Mouse (Mus musculus): Measurements from ENCODE around the gene Clip2. TPM values are rescaled to one million over a fixed set of nuclear protein-coding genes. Genes with fewer than 3 reads are reported as not detected.
"Not testable (repeated sequence)": the region's sequence is repeated elsewhere in the genome, so short reads cannot be mapped to it uniquely, and the experiment has no call there.

Clip2 gene
- polyA plus RNA-seq, 1 experiment: 14.2 TPM

- H3K36me3 ChIP-seq (ENCODE audit: control insufficient read depth, insufficient read depth): no peaks in the 10 kb centered on the region
- peaks cover 49% of the 10 kb centered on the region for H3K79me2 ChIP-seq (ENCODE audit: control insufficient read depth, insufficient read depth)
- no peaks in the 10 kb centered on the region for H3K27me3 ChIP-seq (ENCODE audit: control insufficient read depth, insufficient read depth, insufficient read length)
- peak within 1 kb of the TSS; percentile 88 for H3K4me2 ChIP-seq (ENCODE audit: low read depth)
- peak within 1 kb of the TSS; percentile 100 for H3K4me3 ChIP-seq
- TF ChIP-seq E2F4 (IDR thresholded peaks at IDR 0.05; ENCODE audit: insufficient read depth): peak; percentile 45
- no peak for TF ChIP-seq REST (IDR thresholded peaks at IDR 0.05; ENCODE audit: insufficient read depth, insufficient read length)
- TF ChIP-seq USF1 (IDR thresholded peaks at IDR 0.05; ENCODE audit: low read depth): no peak
- no peak for TF ChIP-seq MYOD1 (IDR thresholded peaks at IDR 0.05; ENCODE audit: control insufficient read depth in 1 of 3, insufficient read length in 2 of 3, low read depth in 2 of 3)
- TF ChIP-seq CEBPB (IDR thresholded peaks at IDR 0.05; ENCODE audit: insufficient read depth, poor library complexity, severe bottlenecking): no peak
- no peak for TF ChIP-seq TCF12 (IDR thresholded peaks at IDR 0.05; ENCODE audit: insufficient read depth, poor library complexity, severe bottlenecking)
- TF ChIP-seq POLR2A (IDR thresholded peaks at IDR 0.05; ENCODE audit: insufficient read length, low read depth): peak; percentile 46
- no peak for TF ChIP-seq POLR2AphosphoS2 (IDR thresholded peaks at IDR 0.05; ENCODE audit: insufficient read length, low read depth)
- no peak for TF ChIP-seq MYOG (IDR thresholded peaks at IDR 0.05; ENCODE audit: control insufficient read depth in 1 of 3, insufficient read depth in 1 of 3, insufficient read length in 2 of 3, low read depth in 2 of 3)
- no peak for TF ChIP-seq TCF3 (IDR thresholded peaks at IDR 0.05; ENCODE audit: insufficient read length, low read depth)
- TF ChIP-seq MAX (IDR thresholded peaks at IDR 0.05; ENCODE audit: low read depth): no peak
- peak within 1 kb of the TSS; percentile 82 for H3ac ChIP-seq (ENCODE audit: control insufficient read depth, insufficient read length)
Observed at GRCm38 (mm10) chr5:134456503-134456962, 95.7 kb downstream of the Clip2 start, which contains the start of gene Gtf2ird1. Gtf2ird1 (minus strand) TSS chr5:134456716.

DNA sequence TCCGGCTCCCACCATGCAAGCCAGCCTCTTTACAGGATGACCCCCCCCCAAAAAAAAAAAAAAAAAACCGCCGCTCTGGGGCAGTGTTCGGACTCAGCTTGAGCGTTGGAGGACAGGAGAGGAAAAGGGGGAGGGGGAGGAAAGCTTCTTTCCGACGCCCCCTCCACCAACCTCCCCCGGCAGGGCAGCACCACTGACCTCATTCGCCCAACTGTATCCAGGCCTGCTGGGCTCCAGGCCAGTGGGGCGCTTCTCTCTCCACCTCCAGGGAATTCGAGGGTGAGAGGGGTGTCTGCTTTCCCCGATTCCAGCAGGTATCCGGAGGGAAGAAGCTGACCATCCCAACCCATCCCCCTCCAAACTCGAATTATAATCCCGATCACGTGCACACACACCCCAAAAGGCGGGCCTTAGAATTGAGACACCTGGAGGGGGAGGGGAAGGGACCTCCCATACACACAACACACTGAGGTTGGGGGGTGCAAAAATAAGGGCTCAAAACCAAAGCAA is 96.3 kb downstream of the Clip2 start:
- Histone ChIP-seq H3K36me3 (ENCODE audit: control insufficient read depth, insufficient read depth) (no peaks in the 10 kb centered on the region), H3K79me2 (ENCODE audit: control insufficient read depth, insufficient read depth) (peaks cover 54% of the 10 kb centered on the region), H3ac (ENCODE audit: control insufficient read depth, insufficient read length) (peak overlapping the region; percentile 82), H3K27me3 (ENCODE audit: control insufficient read depth, insufficient read depth, insufficient read length) (no peaks in the 10 kb centered on the region), H3K4me3 (peak overlapping the region; percentile 100), H3K4me2 (ENCODE audit: low read depth) (peak overlapping the region; percentile 88)
- TF ChIP-seq USF1 (IDR thresholded peaks at IDR 0.05; ENCODE audit: low read depth) (peak; percentile 84), POLR2AphosphoS2 (IDR thresholded peaks at IDR 0.05; ENCODE audit: insufficient read length, low read depth) (no peak), MYOG (IDR thresholded peaks at IDR 0.05; ENCODE audit: control insufficient read depth in 1 of 3, insufficient read depth in 1 of 3, insufficient read length in 2 of 3, low read depth in 2 of 3) (peak in 1 of 3 experiments; percentile 17)

DNA sequence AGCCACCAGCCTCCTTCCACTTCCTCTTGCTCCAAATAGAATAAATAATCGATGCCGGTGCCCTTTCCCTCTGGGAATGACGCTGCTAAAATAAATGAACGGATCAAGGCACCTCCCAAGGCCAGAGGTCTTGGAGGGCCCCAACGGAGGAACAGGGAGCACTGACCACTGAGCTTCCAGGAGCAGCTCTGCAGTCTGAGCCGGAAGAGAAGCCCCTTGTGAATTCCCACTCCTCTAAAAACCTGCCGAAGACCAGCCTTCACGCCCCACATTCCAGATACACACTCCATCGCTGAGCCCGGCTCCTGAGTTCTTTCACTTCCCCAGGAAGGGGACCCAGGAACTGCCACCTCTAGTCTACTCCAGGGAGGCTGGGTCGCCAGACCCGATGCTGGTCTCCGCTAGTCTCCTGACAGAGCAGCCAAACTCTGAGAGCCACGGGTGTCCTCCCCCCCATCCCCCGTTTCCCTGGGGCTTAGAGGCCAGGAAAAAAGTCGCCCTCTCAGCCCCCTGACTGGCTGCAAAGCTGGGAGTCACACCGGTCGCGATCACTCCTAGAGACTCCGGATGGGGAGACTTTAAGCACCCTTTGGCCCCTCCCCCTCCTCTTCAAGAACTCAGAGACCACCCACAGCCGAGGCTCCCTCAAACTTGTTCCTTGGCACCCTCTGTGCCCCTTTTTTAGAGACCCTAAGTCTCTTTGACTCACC is 96.9 kb downstream of the Clip2 start:
- peak overlapping the region; percentile 88 for H3K4me2 ChIP-seq (ENCODE audit: low read depth)
- TF ChIP-seq MYOG (IDR thresholded peaks at IDR 0.05; ENCODE audit: control insufficient read depth in 1 of 3, insufficient read depth in 1 of 3, insufficient read length in 2 of 3, low read depth in 2 of 3): no peak
- no peak for TF ChIP-seq CEBPB (IDR thresholded peaks at IDR 0.05; ENCODE audit: insufficient read depth, poor library complexity, severe bottlenecking)
- no peak for TF ChIP-seq E2F4 (IDR thresholded peaks at IDR 0.05; ENCODE audit: insufficient read depth)
- TF ChIP-seq MAX (IDR thresholded peaks at IDR 0.05; ENCODE audit: low read depth): no peak
- no peak for TF ChIP-seq POLR2A (IDR thresholded peaks at IDR 0.05; ENCODE audit: insufficient read length, low read depth)
- no peak for TF ChIP-seq REST (IDR thresholded peaks at IDR 0.05; ENCODE audit: insufficient read depth, insufficient read length)
- no peak for TF ChIP-seq USF1 (IDR thresholded peaks at IDR 0.05; ENCODE audit: low read depth)
- no peak for TF ChIP-seq TCF12 (IDR thresholded peaks at IDR 0.05; ENCODE audit: insufficient read depth, poor library complexity, severe bottlenecking)
- TF ChIP-seq MYOD1 (IDR thresholded peaks at IDR 0.05; ENCODE audit: control insufficient read depth in 1 of 3, insufficient read length in 2 of 3, low read depth in 2 of 3): no peak
- TF ChIP-seq POLR2AphosphoS2 (IDR thresholded peaks at IDR 0.05; ENCODE audit: insufficient read length, low read depth): no peak
- TF ChIP-seq SRF (IDR thresholded peaks at IDR 0.05; ENCODE audit: control insufficient read depth, insufficient read length, low read depth): no peak
- TF ChIP-seq TCF3 (IDR thresholded peaks at IDR 0.05; ENCODE audit: insufficient read length, low read depth): no peak
- H3K79me2 ChIP-seq (ENCODE audit: control insufficient read depth, insufficient read depth): peaks cover 61% of the 10 kb centered on the region
- H3K4me3 ChIP-seq: peak overlapping the region; percentile 100
- peak overlapping the region; percentile 82 for H3ac ChIP-seq (ENCODE audit: control insufficient read depth, insufficient read length)
- H3K27me3 ChIP-seq (ENCODE audit: control insufficient read depth, insufficient read depth, insufficient read length): no peaks in the 10 kb centered on the region
- H3K36me3 ChIP-seq (ENCODE audit: control insufficient read depth, insufficient read depth): no peaks in the 10 kb centered on the region

DNA sequence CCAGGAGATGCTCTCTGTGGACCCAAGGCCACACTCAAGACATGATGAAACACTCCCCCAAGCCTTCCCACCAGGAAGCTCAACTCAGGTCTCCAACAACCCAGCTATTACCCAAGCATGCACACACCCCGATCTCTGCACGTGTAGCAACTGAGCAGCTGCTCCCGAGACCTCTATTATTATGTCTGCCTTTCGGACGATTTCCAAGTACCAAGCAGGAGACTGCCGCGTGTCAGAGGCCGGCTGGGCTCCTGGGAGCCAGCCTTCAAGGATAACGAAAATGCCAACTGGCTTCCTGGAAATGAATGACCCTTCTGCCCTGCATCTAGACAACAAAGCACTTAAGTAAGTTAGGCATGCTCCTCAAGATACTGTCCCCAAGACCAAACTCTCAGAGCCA is 97.8 kb downstream of the Clip2 start:
- peak overlapping the region; percentile 100 for H3K4me3 ChIP-seq
- H3ac ChIP-seq (ENCODE audit: control insufficient read depth, insufficient read length): no peak overlapping the region
- no peaks in the 10 kb centered on the region for H3K36me3 ChIP-seq (ENCODE audit: control insufficient read depth, insufficient read depth)
- TF ChIP-seq MYOD1 (IDR thresholded peaks at IDR 0.05; ENCODE audit: control insufficient read depth in 1 of 3, insufficient read length in 2 of 3, low read depth in 2 of 3) (peak in 1 of 3 experiments; percentile 52), POLR2AphosphoS2 (IDR thresholded peaks at IDR 0.05; ENCODE audit: insufficient read length, low read depth) (no peak), MAX (IDR thresholded peaks at IDR 0.05; ENCODE audit: low read depth) (no peak), CEBPB (IDR thresholded peaks at IDR 0.05; ENCODE audit: insufficient read depth, poor library complexity, severe bottlenecking) (0 out of 2 replicates have a peak, but pooled peaks have one; percentile 47), MYOG (IDR thresholded peaks at IDR 0.05; ENCODE audit: control insufficient read depth in 1 of 3, insufficient read depth in 1 of 3, insufficient read length in 2 of 3, low read depth in 2 of 3) (peak in 1 of 3 experiments; percentile 71)
- H3K27me3 ChIP-seq (ENCODE audit: control insufficient read depth, insufficient read depth, insufficient read length): no peaks in the 10 kb centered on the region
- H3K4me2 ChIP-seq (ENCODE audit: low read depth): peak overlapping the region; percentile 88
- peaks cover 70% of the 10 kb centered on the region for H3K79me2 ChIP-seq (ENCODE audit: control insufficient read depth, insufficient read depth)

DNA sequence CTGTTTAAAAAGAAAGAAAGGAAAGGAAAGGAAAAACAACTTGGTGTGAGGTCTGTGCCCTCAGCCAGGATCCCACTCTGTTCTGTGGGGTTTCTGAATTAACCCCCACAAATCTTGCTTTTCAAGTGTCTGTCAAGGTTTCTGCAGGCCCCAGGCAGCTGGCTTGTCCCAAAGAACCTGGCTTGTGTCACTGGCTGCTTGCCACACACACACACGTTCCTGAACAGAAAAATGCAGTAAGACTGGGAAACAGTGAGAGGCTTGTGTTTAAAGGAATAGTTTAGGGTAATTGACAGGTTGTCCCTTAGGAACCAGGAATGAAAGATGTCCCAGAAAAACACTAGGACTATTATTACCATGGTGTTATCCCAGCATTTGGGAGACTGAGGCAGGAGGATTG is 98.7 kb downstream of the Clip2 start:
- Histone ChIP-seq H3K4me2 (ENCODE audit: low read depth) (peak overlapping the region; percentile 88), H3K4me3 (peak overlapping the region; percentile 100)
- TF ChIP-seq MYOD1 (IDR thresholded peaks at IDR 0.05; ENCODE audit: control insufficient read depth in 1 of 3, insufficient read length in 2 of 3, low read depth in 2 of 3) (no peak), TCF12 (IDR thresholded peaks at IDR 0.05; ENCODE audit: insufficient read depth, poor library complexity, severe bottlenecking) (no peak), MYOG (IDR thresholded peaks at IDR 0.05; ENCODE audit: control insufficient read depth in 1 of 3, insufficient read depth in 1 of 3, insufficient read length in 2 of 3, low read depth in 2 of 3) (no peak), MAX (IDR thresholded peaks at IDR 0.05; ENCODE audit: low read depth) (no peak), POLR2A (IDR thresholded peaks at IDR 0.05; ENCODE audit: insufficient read length, low read depth) (no peak), SRF (IDR thresholded peaks at IDR 0.05; ENCODE audit: control insufficient read depth, insufficient read length, low read depth) (no peak), POLR2AphosphoS2 (IDR thresholded peaks at IDR 0.05; ENCODE audit: insufficient read length, low read depth) (no peak), E2F4 (IDR thresholded peaks at IDR 0.05; ENCODE audit: insufficient read depth) (no peak), TCF3 (IDR thresholded peaks at IDR 0.05; ENCODE audit: insufficient read length, low read depth) (no peak), CEBPB (IDR thresholded peaks at IDR 0.05; ENCODE audit: insufficient read depth, poor library complexity, severe bottlenecking) (no peak), REST (IDR thresholded peaks at IDR 0.05; ENCODE audit: insufficient read depth, insufficient read length) (no peak), USF1 (IDR thresholded peaks at IDR 0.05; ENCODE audit: low read depth) (no peak)

GRCm38 (mm10) chr5:134446755-134447154 is 105.5 kb downstream of the Clip2 start:
- H3K79me2 ChIP-seq (ENCODE audit: control insufficient read depth, insufficient read depth): peaks cover 96% of the 10 kb centered on the region
- not testable (repeated sequence) for H3K4me3 ChIP-seq; H3ac ChIP-seq (ENCODE audit: control insufficient read depth, insufficient read length); H3K27me3 ChIP-seq (ENCODE audit: control insufficient read depth, insufficient read depth, insufficient read length); H3K36me3 ChIP-seq (ENCODE audit: control insufficient read depth, insufficient read depth); H3K4me2 ChIP-seq (ENCODE audit: low read depth)

More for the DNA sequence above, 98.7 kb downstream of the Clip2 start:
- Histone ChIP-seq H3ac (ENCODE audit: control insufficient read depth, insufficient read length) (no peak overlapping the region), H3K27me3 (ENCODE audit: control insufficient read depth, insufficient read depth, insufficient read length) (no peaks in the 10 kb centered on the region), H3K79me2 (ENCODE audit: control insufficient read depth, insufficient read depth) (peaks cover 75% of the 10 kb centered on the region), H3K36me3 (ENCODE audit: control insufficient read depth, insufficient read depth) (no peaks in the 10 kb centered on the region)
